Mouse (Mus musculus) liver, adult 2 months (tissue): ENCODE data around the gene Dapk2. TPM values are rescaled to one million over a fixed set of nuclear protein-coding genes. Genes with fewer than 3 reads are reported as not detected.

ENCODE experiments used
- DNase-seq: peaks from one replicate; pipeline ENCODE4 v3.0.0-alpha.2; 2011; ENCODE audit warnings: low read depth, low spot score; ENCODE audit errors: extremely low read depth
- H3K27ac ChIP-seq: fragments of 200-500 bp; replicated peaks from 2 replicates; pipeline ENCODE4 v1.5.1; 2012; ENCODE audit warnings: low read depth, mild to moderate bottlenecking, control low read depth, inconsistent platforms, low read length; ENCODE audit not compliant: insufficient read depth
- H3K27me3 ChIP-seq: fragments of 200-500 bp; 2 replicates; pipeline ENCODE4 v1.6.1; 2012; ENCODE audit warnings: mild to moderate bottlenecking, moderate library complexity, low read length, inconsistent platforms; ENCODE audit not compliant: control insufficient read depth, insufficient read depth
- H3K36me3 ChIP-seq: fragments of 200-500 bp; 2 replicates; pipeline ENCODE4 v1.6.1; 2012; ENCODE audit warnings: low read length, inconsistent platforms; ENCODE audit not compliant: control insufficient read depth, insufficient read depth
- H3K4me1 ChIP-seq: fragments of 200-500 bp; 2 replicates; pipeline ENCODE4 v1.6.1; 2011; ENCODE audit warnings: low read length; ENCODE audit not compliant: control insufficient read depth, insufficient read depth
- H3K4me3 ChIP-seq: fragments of 200-500 bp; 2 replicates; pipeline ENCODE4 v1.5.1; 2011; ENCODE audit warnings: low read depth, mild to moderate bottlenecking, control low read depth, low read length, moderate library complexity; ENCODE audit not compliant: insufficient read depth
- H3K79me2 ChIP-seq: fragments of 200-500 bp; 2 replicates; pipeline ENCODE4 v1.6.1; 2012; ENCODE audit warnings: inconsistent platforms, mild to moderate bottlenecking, low read length, moderate library complexity; ENCODE audit not compliant: control insufficient read depth, insufficient read depth
- H3K9ac ChIP-seq: fragments of 200-500 bp; 2 replicates; pipeline ENCODE4 v1.6.1; 2012; ENCODE audit warnings: low read depth, mild to moderate bottlenecking, control low read depth, inconsistent platforms, low read length
- CTCF ChIP-seq: fragments of 200-500 bp; IDR thresholded peaks from 2 replicates; pipeline ENCODE4 v1.5.1; 2011; ENCODE audit warnings: low read depth, low read length, control low read depth
- POLR2A ChIP-seq: fragments of 200-500 bp; IDR thresholded peaks from 2 replicates; pipeline ENCODE4 v1.6.1; 2011; ENCODE audit warnings: low read length, control low read depth; ENCODE audit not compliant: insufficient read depth; ENCODE audit errors: extremely low read depth
- WGBS: fragments of 180-500 bp; shearing (Covaris S2); methylation state at CpG from one replicate; pipeline ENCODE4 v1.1.7; 2018; 5-methylcytosine and 5-hydroxymethylcytosine counted together
- polyA plus RNA-seq: library from polyadenylated mRNA; depleted of rRNA; stranded (reverse); fragments of >200 nt; gene quantifications from 2 replicates; pipeline ENCODE4 v1.2.3, GENCODE M21; 2012
- total RNA-seq: library from RNA; depleted of rRNA; stranded (reverse); fragments of >200 nt; gene quantifications from 2 replicates; pipeline ENCODE4 v1.2.3, GENCODE M21; 2014

Dapk2 gene
- total and polyA plus RNA-seq, 2 experiments, result 6.2 to 9.6 TPM

GRCm38 (mm10) chr9:66127884-66128283 is 30.1 kb upstream of the Dapk2 start:
- H3K4me3 ChIP-seq, result no peak overlapping the region
- WGBS, result 81% methylated on average over 4 of the region's 4 CpGs
- H3K27me3 ChIP-seq, result no peaks in the 10 kb centered on the region
- no peak overlapping the region for H3K27ac ChIP-seq
- peaks cover 5% of the 10 kb centered on the region; the same call in 1 of the 2 replicates for H3K4me1 ChIP-seq
- H3K36me3 ChIP-seq, result peaks cover 6% of the 10 kb centered on the region
- TF ChIP-seq POLR2A, result no peak
- TF ChIP-seq CTCF, result no peak
- H3K9ac ChIP-seq, result no peak overlapping the region
- no peaks in the 10 kb centered on the region; the same call in 1 of the 2 replicates for H3K79me2 ChIP-seq
- DNase-seq, result no peak

DNA sequence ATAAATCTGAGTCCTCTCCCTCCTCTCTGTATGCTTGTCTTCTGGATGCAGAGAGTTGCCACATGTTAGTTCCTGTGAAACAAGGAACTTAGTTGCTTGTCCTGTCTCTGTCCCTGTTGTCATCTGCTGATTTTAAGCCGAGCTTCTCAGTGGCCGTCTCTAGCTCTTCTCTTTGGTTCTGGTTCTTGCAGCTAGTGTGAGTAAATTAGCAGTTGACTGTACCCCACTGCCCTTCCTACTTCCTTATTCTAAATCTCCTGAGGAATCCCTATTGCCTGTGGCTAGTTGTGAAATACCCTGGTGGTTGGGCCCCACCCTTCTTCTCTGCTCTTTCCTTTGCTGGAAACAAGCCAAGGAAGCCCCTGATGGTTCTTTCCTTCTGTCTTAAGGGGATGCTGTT is 26.6 kb upstream of the Dapk2 start:
- Histone ChIP-seq H3K36me3 (peaks cover 29% of the 10 kb centered on the region), H3K27ac (no peak overlapping the region), H3K4me3 (no peak overlapping the region), H3K79me2 (no peaks in the 10 kb centered on the region; the same call in 1 of the 2 replicates), H3K4me1 (no peaks in the 10 kb centered on the region), H3K27me3 (no peaks in the 10 kb centered on the region), H3K9ac (no peak overlapping the region)
- peak; percentile 32 for DNase-seq
- 96% methylated on average over 2 of the region's 2 CpGs for WGBS
- no peak for TF ChIP-seq CTCF
- no peak for TF ChIP-seq POLR2A

DNA sequence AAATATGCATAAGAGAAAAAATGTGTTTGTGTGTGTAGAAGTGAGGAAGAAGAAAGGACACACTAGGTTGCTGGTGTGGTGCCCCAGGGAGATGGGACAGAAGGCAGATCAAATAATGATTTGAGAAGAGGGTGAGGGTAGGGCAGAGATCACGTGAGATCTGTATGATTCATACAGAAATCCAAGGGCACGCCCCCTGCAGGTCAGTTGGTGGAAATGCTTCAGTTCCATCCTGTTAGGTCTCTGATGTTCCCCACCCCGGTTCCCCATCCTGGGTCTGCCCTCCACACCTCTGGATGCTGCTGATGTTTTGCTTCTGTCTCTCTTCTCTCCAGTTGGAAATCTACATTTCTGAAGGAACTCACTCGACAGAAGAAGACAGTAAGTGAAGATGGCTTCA is 22.1 kb upstream of the Dapk2 start:
- peak; percentile 49; the same call in 1 of the 2 replicates for TF ChIP-seq CTCF
- TF ChIP-seq POLR2A, result no peak
- H3K36me3 ChIP-seq, result peaks cover 53% of the 10 kb centered on the region
- H3K79me2 ChIP-seq, result no peaks in the 10 kb centered on the region
- no peaks in the 10 kb centered on the region for H3K27me3 ChIP-seq
- no peaks in the 10 kb centered on the region for H3K4me1 ChIP-seq
- no peak overlapping the region for H3K4me3 ChIP-seq
- DNase-seq, result no peak
- H3K9ac ChIP-seq, result no peak overlapping the region
- 54% methylated on average over 4 of the region's 4 CpGs for WGBS
- no peak overlapping the region for H3K27ac ChIP-seq

DNA sequence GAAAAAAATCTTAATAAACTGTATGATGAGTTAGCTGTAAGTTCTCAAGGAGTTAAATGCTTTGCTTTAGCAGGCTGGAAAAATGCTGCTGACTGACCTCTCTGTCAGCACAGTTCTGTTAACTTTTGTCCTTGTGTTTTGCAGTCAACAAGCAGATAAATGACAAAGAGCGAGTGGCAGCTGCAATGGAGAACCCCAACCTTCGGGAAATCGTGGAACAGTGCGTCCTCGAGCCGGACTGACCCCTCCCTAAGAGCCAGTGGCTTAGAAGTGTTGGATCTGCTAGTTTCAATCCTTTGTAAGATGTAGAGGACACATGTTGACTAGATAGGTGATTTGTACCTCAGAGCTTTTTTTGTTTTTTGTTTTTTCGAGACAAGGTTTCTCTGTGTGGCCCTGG is 19.8 kb upstream of the Dapk2 start:
- H3K27ac ChIP-seq, result no peak overlapping the region
- H3K27me3 ChIP-seq, result no peaks in the 10 kb centered on the region
- H3K4me1 ChIP-seq, result no peaks in the 10 kb centered on the region
- H3K79me2 ChIP-seq, result no peaks in the 10 kb centered on the region
- peaks cover 45% of the 10 kb centered on the region for H3K36me3 ChIP-seq
- no peak overlapping the region for H3K9ac ChIP-seq
- DNase-seq, result no peak
- 83% methylated on average over 7 of the region's 7 CpGs for WGBS
- no peak overlapping the region for H3K4me3 ChIP-seq
- TF ChIP-seq CTCF (no peak), POLR2A (no peak)

GRCm38 (mm10) chr9:66142265-66142664 is 15.8 kb upstream of the Dapk2 start:
- TF ChIP-seq POLR2A (no peak), CTCF (no peak)
- H3K36me3 ChIP-seq, result peaks cover 23% of the 10 kb centered on the region; the same call in 1 of the 2 replicates
- no peaks in the 10 kb centered on the region for H3K79me2 ChIP-seq
- H3K4me3 ChIP-seq, result no peak overlapping the region
- peaks cover 8% of the 10 kb centered on the region; the same call in 1 of the 2 replicates for H3K4me1 ChIP-seq
- H3K27ac ChIP-seq, result no peak overlapping the region
- DNase-seq, result no peak
- no peak overlapping the region for H3K9ac ChIP-seq
- whole genome bisulfite sequencing, result 77% methylated on average over 1 of the region's 1 CpGs
- H3K27me3 ChIP-seq, result no peaks in the 10 kb centered on the region

DNA sequence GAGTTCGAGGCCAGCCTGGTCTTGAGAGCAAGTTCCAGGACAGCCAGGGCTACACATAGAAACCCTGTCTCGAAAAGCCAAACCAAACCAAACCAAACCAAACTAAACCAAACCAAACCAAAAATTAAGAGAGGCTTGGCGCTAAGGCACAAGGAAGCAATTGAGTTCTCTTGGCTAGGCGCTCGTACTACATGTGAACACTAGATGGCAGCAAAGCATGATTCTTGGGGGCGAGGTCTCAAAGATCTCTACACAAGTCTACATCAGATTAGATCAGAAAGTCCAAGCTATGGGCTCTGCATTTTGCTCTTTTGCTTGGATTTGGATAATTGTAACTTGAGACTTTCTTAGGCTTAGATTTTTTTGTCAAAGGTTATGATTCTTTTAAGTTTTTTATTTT is 13.8 kb upstream of the Dapk2 start:
- peak; percentile 74 for DNase-seq
- Histone ChIP-seq H3K27me3 (no peaks in the 10 kb centered on the region), H3K27ac (no peak overlapping the region), H3K36me3 (peaks cover 9% of the 10 kb centered on the region; the same call in 1 of the 2 replicates), H3K4me3 (no peak overlapping the region), H3K9ac (no peak overlapping the region), H3K4me1 (peaks cover 8% of the 10 kb centered on the region; the same call in 1 of the 2 replicates), H3K79me2 (no peaks in the 10 kb centered on the region)
- TF ChIP-seq CTCF (peak; percentile 60), POLR2A (no peak)
- WGBS, result 11% methylated on average over 6 of the region's 6 CpGs
